Mouse (Mus musculus) retina, embryonic 14.5 days (tissue): ENCODE results near the gene Arxes2.
A peak's percentile ranks its signal among the peaks of the same experiment; 100 is the strongest.

Experiments used
- DNase-seq: peaks from one replicate; pipeline ENCODE4 v3.0.0-alpha.2; 2015; ENCODE audit warnings: low spot score

The Arxes2 gene

DNA sequence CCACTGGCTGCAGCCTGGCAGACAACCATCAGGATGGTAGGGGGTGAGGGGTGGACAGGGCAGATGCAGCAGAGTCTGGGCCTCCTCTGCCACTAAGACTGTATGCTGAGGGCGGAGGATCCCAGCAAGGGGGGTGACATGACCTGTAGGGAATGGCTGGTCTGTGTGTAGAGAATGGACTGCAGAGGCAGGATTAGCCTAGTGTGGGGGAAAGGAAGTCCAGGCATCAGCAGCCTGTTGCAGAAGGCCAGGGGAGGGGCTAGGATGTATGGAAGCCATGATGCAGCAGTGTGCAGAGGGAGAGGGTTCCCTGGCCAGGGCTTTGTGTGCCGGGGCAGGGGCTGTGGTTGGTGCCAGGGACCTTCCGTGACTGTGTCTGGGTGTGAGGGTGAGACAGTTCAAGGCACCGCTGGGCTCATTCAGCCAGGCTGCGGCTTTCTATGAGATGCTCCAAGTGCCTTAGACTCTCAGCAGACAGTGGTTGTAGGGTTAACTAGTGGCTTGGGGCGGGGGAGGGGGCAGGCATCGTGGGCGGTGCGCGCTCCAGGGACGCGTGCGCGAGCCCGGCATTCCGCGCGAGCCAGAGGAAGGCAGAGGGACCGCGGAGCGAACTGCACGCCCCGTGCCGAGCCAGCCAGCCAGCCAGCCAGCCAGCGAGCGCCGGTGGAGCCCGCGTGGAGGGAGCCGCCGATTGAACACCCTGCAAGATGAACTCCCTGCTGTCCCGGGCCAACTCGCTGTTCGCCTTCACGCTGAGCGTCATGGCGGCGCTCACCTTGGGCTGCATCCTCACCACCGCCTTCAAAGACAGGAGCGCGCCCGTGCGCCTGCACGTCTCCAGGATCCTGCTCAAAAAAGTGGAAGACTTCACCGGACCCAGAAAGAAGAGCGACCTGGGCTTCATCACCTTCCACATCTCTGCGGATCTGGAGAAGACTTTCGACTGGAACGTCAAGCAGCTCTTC is 39.5 kb downstream of the Arxes2 start, which contains the start of gene Arxes1:
Arxes1 (plus strand) TSS at position 569 of the 965 bp plus-strand sequence.
- peak; percentile 39 for DNase-seq

DNA sequence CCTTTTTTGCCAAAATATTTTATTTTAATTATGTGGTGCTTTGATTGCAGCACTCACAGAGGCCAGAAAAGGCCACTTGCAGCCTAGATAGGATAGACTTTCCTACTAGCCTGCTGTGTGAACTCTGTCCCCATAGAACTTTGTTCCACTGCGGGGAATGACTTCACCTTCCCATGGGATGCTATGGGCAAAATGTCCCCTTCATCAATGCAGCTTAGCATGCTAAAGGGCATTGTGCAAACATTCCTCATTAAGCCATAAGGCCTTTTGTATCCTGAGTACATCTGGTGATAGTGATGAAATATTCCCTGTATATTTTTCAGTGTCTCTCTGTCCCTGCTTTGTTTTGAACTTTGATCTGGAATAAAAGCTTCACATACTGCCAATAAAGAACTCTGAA is 50.1 kb downstream of the Arxes2 start:
- DNase-seq, result no peak
